Comparison of ENCODE assay signal across 17 mouse cellular contexts in the genomic region with DNA sequence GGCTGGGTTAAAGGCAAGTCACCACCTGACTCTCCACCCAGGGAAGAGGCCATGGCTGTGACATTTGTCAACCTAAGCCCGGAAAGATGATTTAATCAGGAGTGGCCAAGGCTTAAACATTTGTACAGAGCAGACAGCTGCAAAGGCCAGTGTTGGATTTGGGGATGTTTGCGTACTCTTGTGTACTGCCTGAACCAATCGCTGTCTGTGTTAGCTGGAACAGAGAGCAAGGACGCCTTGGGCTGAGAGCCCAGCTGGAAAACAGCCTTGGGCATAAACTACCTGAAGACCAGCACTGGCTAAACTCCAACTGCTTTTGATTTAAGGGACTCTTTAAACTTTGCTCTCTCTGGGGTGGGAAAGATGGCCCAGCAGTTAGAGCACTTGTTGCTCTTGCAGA. TPM values are rescaled to one million over a fixed set of nuclear protein-coding genes. Genes with fewer than 3 reads are reported as not detected.
DNase-seq lines count a peak whose midpoint lies in the region; ATAC-seq lines count a peak whose summit lies in the region.
"Had no signal": no experiment of that assay in that cellular context is flagged by ENCODE, and none has a peak within 500 bp of the region (broad histone marks: within the 10 kb centered on the region; RNA-seq: fewer than 3 reads in every experiment).

No protein-coding gene starts in this region.

- H3K4me3 ChIP-seq in kidney, embryonic 15.5 days (replicated peaks) = peak overlapping the region; percentile 79
- H3K4me3 ChIP-seq: layer of hippocampus, adult 2 months; liver, embryonic 13.5 days; midbrain, embryonic 10.5 days had no signal

- peak overlapping the region; percentile 35 for H3K9ac ChIP-seq in kidney, embryonic 15.5 days
- H3K9ac ChIP-seq: liver, embryonic 13.5 days had no signal

- 30% methylated on average over 4 of the region's 4 CpGs for WGBS in kidney, embryonic 15.5 days

- no peaks in the 10 kb centered on the region for H3K9me3 ChIP-seq in kidney, embryonic 15.5 days (replicated peaks)
- H3K9me3 ChIP-seq: liver, embryonic 13.5 days; midbrain, embryonic 10.5 days had no signal

- DNase-seq in adrenal gland, adult 8-10 months = peak; percentile 70
- DNase-seq in adrenal gland, postnatal 25 days = no peak
- DNase-seq in adrenal gland, postnatal 10 days = peak; percentile 60
- peak; percentile 47 for DNase-seq in neural tube, embryonic 10.5 days (ENCODE audit: extremely low spot score, low spot score)
- no peak for DNase-seq in cerebellum, postnatal 25 days
- no peak for DNase-seq in left cerebral cortex, postnatal 25 days (ENCODE audit: low spot score in 2 of 2)
- DNase-seq in cerebellum, adult 11-12 months = no peak
- DNase-seq: cerebellum, adult 2 months; heart, postnatal 14 days; liver, embryonic 13.5 days; lung, postnatal 14 days; thymus, postnatal 36 days had no signal

- peak overlapping the region; percentile 64 for H3K27ac ChIP-seq in kidney, embryonic 15.5 days
- H3K27ac ChIP-seq: layer of hippocampus, adult 2 months; liver, embryonic 13.5 days; midbrain, embryonic 10.5 days had no signal

- intact Hi-C loops in left cerebral cortex, postnatal 25 days (cut with DNase I) = no loop called here

- peak overlapping the region; percentile 75 for H3K4me2 ChIP-seq in kidney, embryonic 15.5 days
- H3K4me2 ChIP-seq: liver, embryonic 13.5 days had no signal

- no peaks in the 10 kb centered on the region for H3K27me3 ChIP-seq in kidney, embryonic 15.5 days

- H3K36me3 ChIP-seq in kidney, embryonic 15.5 days = no peaks in the 10 kb centered on the region
- H3K36me3 ChIP-seq: liver, embryonic 13.5 days; midbrain, embryonic 10.5 days had no signal

- H3K4me1 ChIP-seq in kidney, embryonic 15.5 days = peaks cover 40% of the 10 kb centered on the region

- no peak for ATAC-seq in kidney, embryonic 15.5 days (replicated peaks; ENCODE audit: low FRiP score)

RNA-seq across cellular contexts. Expression of a gene that starts 3.1 kb away (rescaled TPM):
- 1 to 10 TPM in 3 of 4 experiments, under 1 TPM in 1; 0.73 to 1.9 (median 1.5) TPM for total RNA-seq in adrenal gland, adult 8-10 months (2022)
- total RNA-seq in adrenal gland, postnatal 25 days (2021) = 0.73 and 2.6 TPM in 2 replicates
- total RNA-seq in adrenal gland, postnatal 10 days (2021) = under 1 TPM; 0.33 to 0.42 TPM
- 15.2 and 15.9 TPM in 2 replicates for polyA plus RNA-seq in kidney, embryonic 15.5 days (2015; fragmentation: Nextera tagmentation; extraction: Ambion mirVana)
- total RNA-seq in left cerebral cortex, postnatal 25 days (2021) = not detected
- total RNA-seq: heart, postnatal 14 days; layer of hippocampus, adult 2 months; left cerebral cortex, postnatal 10 days had no signal

RNA-seq across cellular contexts. Expression of a gene that starts 3.1 kb away (rescaled TPM):
- total RNA-seq in adrenal gland, adult 8-10 months (2022) = 10 to 100 TPM; 16.8 to 37.2 (median 31.3) TPM
- total RNA-seq in adrenal gland, postnatal 25 days (2021) = 27.8 and 34.1 TPM in 2 replicates
- total RNA-seq in adrenal gland, postnatal 10 days (2021) = 10 to 100 TPM in 1 of 2 experiments, 1 to 10 TPM in 1; 7.0 to 18.8 TPM
- 5.6 and 5.8 TPM in 2 replicates for polyA plus RNA-seq in kidney, embryonic 15.5 days (2015; fragmentation: Nextera tagmentation; extraction: Ambion mirVana)
- not detected for total RNA-seq in left cerebral cortex, postnatal 25 days (2021)
- total RNA-seq: layer of hippocampus, adult 2 months; left cerebral cortex, postnatal 10 days had no signal
- polyA plus RNA-seq: liver, embryonic 13.5 days; midbrain, embryonic 10.5 days had no signal

RNA-seq across cellular contexts. Expression of a gene that starts 4.3 kb away (rescaled TPM):
- total RNA-seq in adrenal gland, adult 8-10 months (2022) = 10 to 100 TPM; 33.3 to 45.8 (median 36.6) TPM
- total RNA-seq in adrenal gland, postnatal 25 days (2021) = 27.2 and 33.9 TPM in 2 replicates
- total RNA-seq in adrenal gland, postnatal 10 days (2021) = 10 to 100 TPM; 25.0 to 26.2 TPM
- polyA plus RNA-seq in kidney, embryonic 15.5 days (2015; fragmentation: Nextera tagmentation; extraction: Ambion mirVana) = 36.4 and 40.8 TPM in 2 replicates
- total RNA-seq in left cerebral cortex, postnatal 25 days (2021) = under 1 TPM in 1 of 2 experiments, not detected in 1; 0.14 TPM
- total RNA-seq: layer of hippocampus, adult 2 months; left cerebral cortex, postnatal 10 days had no signal
- polyA plus RNA-seq: cerebellum, adult 2 months; midbrain, embryonic 10.5 days had no signal

RNA-seq across cellular contexts. Expression of a gene that starts 11.1 kb away (rescaled TPM):
- total RNA-seq in adrenal gland, adult 8-10 months (2022) = 1 to 10 TPM; 6.5 to 9.2 (median 7.0) TPM
- 3.7 and 5.2 TPM in 2 replicates for total RNA-seq in adrenal gland, postnatal 25 days (2021)
- total RNA-seq in adrenal gland, postnatal 10 days (2021) = 1 to 10 TPM; 4.6 TPM
- 38.1 and 40.7 TPM in 2 replicates for polyA plus RNA-seq in kidney, embryonic 15.5 days (2015; fragmentation: Nextera tagmentation; extraction: Ambion mirVana)
- total RNA-seq in left cerebral cortex, postnatal 25 days (2021) = not detected
- total RNA-seq: layer of hippocampus, adult 2 months; left cerebral cortex, postnatal 10 days had no signal
- polyA plus RNA-seq: cerebellum, adult 2 months; liver, embryonic 13.5 days; midbrain, embryonic 10.5 days had no signal

RNA-seq across cellular contexts. Expression of a gene that starts 17.0 kb away (rescaled TPM):
- total RNA-seq in adrenal gland, adult 8-10 months (2022) = not detected
- total RNA-seq in adrenal gland, postnatal 25 days (2021) = not detected in 2 replicates
- total RNA-seq in adrenal gland, postnatal 10 days (2021) = under 1 TPM; 0.15 to 0.27 TPM
- polyA plus RNA-seq in kidney, embryonic 15.5 days (2015; fragmentation: Nextera tagmentation; extraction: Ambion mirVana) = 33.6 and 36.6 TPM in 2 replicates
- total RNA-seq in left cerebral cortex, postnatal 25 days (2021) = not detected
- total RNA-seq: layer of hippocampus, adult 2 months; left cerebral cortex, postnatal 10 days had no signal
- polyA plus RNA-seq: cerebellum, adult 2 months; liver, embryonic 13.5 days; midbrain, embryonic 10.5 days; stomach, embryonic 14.5 days had no signal

Comparison
In these comparisons a context has a peak if more than half of its experiments do, and no peak if none do; other contexts are left out.
1. DNase-seq: peak in adrenal gland, adult 8-10 months (single experiment), adrenal gland, postnatal 10 days (single experiment) and neural tube, embryonic 10.5 days (single experiment); none in adrenal gland, postnatal 25 days (single experiment), cerebellum, postnatal 25 days (0 of 2), left cerebral cortex, postnatal 25 days (0 of 2) and cerebellum, adult 11-12 months (single experiment).
2. RNA of a gene that starts 3.1 kb away (total RNA-seq): 27.8 to 34.1 TPM in adrenal gland, postnatal 25 days, 16.8 to 37.2 TPM in adrenal gland, adult 8-10 months and 7.0 to 18.8 TPM in adrenal gland, postnatal 10 days; not detected in left cerebral cortex, postnatal 25 days; every median in the first group is over 4 times any median in the second.
3. RNA of a gene that starts 4.3 kb away (total RNA-seq): 33.3 to 45.8 TPM in adrenal gland, adult 8-10 months, 27.2 to 33.9 TPM in adrenal gland, postnatal 25 days and 25.0 to 26.2 TPM in adrenal gland, postnatal 10 days; 0.14 TPM in left cerebral cortex, postnatal 25 days; every median in the first group is over 10 times any median in the second.